Mouse (Mus musculus): ENCODE results near the gene Bmpr1b.

Bmpr1b gene

GRCm38 (mm10) chr3:141897698-141898097 is 271.5 kb downstream of the Bmpr1b start:
- DNase-seq = no peak

- DNase-seq = no peak
These were observed 272.2 kb downstream of the Bmpr1b start for GRCm38 (mm10) chr3:141896870-141897554.

GRCm38 (mm10) chr3:141895096-141895495 is 274.1 kb downstream of the Bmpr1b start:
- DNase-seq = peak; percentile 20

GRCm38 (mm10) chr3:141890668-141891067 is 278.6 kb downstream of the Bmpr1b start:
- DNase-seq = no peak

- no peak for DNase-seq
These were observed 281.6 kb downstream of the Bmpr1b start for GRCm38 (mm10) chr3:141887476-141888274.

GRCm38 (mm10) chr3:141884190-141884589 is 285.0 kb downstream of the Bmpr1b start:
- DNase-seq = no peak

GRCm38 (mm10) chr3:141882496-141882895 is 286.7 kb downstream of the Bmpr1b start:
- DNase-seq = no peak

- DNase-seq = no peak
These were observed 296.7 kb downstream of the Bmpr1b start for GRCm38 (mm10) chr3:141872337-141873042.

- no peak for DNase-seq
These were observed 297.4 kb downstream of the Bmpr1b start for GRCm38 (mm10) chr3:141871805-141872204.

- DNase-seq = no peak
These were observed 306.3 kb downstream of the Bmpr1b start for GRCm38 (mm10) chr3:141862816-141863461.

GRCm38 (mm10) chr3:141857123-141857522 is 312.1 kb downstream of the Bmpr1b start:
- no peak for DNase-seq

- DNase-seq = no peak
These were observed 314.9 kb downstream of the Bmpr1b start for GRCm38 (mm10) chr3:141854339-141854738.

- peak; percentile 18 for DNase-seq
These were observed 319.1 kb downstream of the Bmpr1b start for GRCm38 (mm10) chr3:141850141-141850540.

- DNase-seq = no peak
These were observed 320.0 kb downstream of the Bmpr1b start for GRCm38 (mm10) chr3:141849206-141849605.

GRCm38 (mm10) chr3:141838864-141839263 is 330.4 kb downstream of the Bmpr1b start:
- no peak for DNase-seq

- peak; percentile 66 for DNase-seq
These were observed 338.1 kb downstream of the Bmpr1b start for GRCm38 (mm10) chr3:141831135-141831534.

- peak; percentile 33 for DNase-seq
These were observed 340.9 kb downstream of the Bmpr1b start for GRCm38 (mm10) chr3:141828301-141828700.

GRCm38 (mm10) chr3:141819331-141819941 is 349.8 kb downstream of the Bmpr1b start:
- DNase-seq = peak; percentile 42

- no peak for DNase-seq
These were observed 350.5 kb downstream of the Bmpr1b start for GRCm38 (mm10) chr3:141818615-141819312.

- DNase-seq = no peak
These were observed 354.4 kb downstream of the Bmpr1b start for GRCm38 (mm10) chr3:141814776-141815175.

- no peak for DNase-seq
These were observed 357.9 kb downstream of the Bmpr1b start for GRCm38 (mm10) chr3:141811348-141811747.

GRCm38 (mm10) chr3:141810944-141811343 is 358.3 kb downstream of the Bmpr1b start:
- DNase-seq = no peak
